Mouse (Mus musculus): Measurements from ENCODE around the gene Manba. TPM values are rescaled to one million over a fixed set of nuclear protein-coding genes. Genes with fewer than 3 reads are reported as not detected.
"Not testable (repeated sequence)": the region's sequence is repeated elsewhere in the genome, so short reads cannot be mapped to it uniquely, and the experiment has no call there.

The Manba gene
- polyA plus RNA-seq, 1 experiment from 2014 or later = 3.7 TPM

DNA sequence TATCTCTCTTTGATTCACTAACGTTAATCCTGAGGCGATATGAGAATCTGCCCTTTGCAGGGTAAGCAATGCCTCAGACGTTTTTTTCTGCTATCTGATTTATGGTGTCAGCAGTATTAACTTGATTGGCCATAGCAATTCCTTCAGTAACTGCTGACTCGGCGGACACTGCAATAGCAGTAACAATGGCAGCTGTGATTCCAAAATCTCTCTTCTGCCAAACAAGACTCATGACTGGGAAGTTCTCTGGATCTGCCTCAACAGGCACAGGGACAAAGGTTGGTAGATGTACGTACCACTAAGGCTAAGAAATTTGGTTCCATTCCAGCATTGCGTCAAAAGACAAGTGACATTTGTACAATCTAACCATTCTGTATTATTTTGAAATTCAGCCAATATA is 7.9 kb downstream of the Manba start:
- not testable (repeated sequence) for H3K27ac ChIP-seq (ENCODE audit: low read depth, low read length); H3K9me3 ChIP-seq (ENCODE audit: control insufficient read depth, low read length); DNase-seq (ENCODE audit: low spot score); H3K36me3 ChIP-seq (ENCODE audit: control insufficient read depth, insufficient read depth, low read length); ATAC-seq (ENCODE audit: low FRiP score); H3K4me1 ChIP-seq (replicated peaks; ENCODE audit: control insufficient read depth, insufficient read depth, low read length); H3K9ac ChIP-seq (ENCODE audit: low read depth, low read length); H3K4me3 ChIP-seq (ENCODE audit: low read depth, low read length); H3K4me2 ChIP-seq (replicated peaks; ENCODE audit: low read depth, low read length); H3K27me3 ChIP-seq (ENCODE audit: control insufficient read depth, insufficient read depth, low read length)
- WGBS = 91% methylated on average over 7 of the region's 7 CpGs

DNA sequence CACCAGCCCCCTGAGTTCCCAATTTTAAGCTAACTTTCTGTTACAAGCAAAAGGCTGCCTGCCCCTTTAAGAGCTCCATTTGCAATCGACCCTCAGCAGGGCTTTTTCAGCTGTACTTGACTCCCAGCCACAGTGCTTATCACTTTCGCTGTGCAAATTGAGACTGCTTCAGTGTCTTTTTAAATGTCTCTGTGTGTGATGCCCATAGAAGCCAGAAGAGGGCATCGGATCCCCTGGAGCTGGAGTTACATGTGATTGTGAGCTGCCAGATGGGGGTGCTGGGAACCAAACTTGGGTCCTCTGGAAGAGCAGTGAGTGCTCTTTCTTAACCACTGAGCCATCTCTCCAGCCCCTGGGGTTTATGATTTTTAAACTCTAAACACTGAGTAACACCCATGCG is 12.5 kb downstream of the Manba start:
- not testable (repeated sequence) for H3K9me3 ChIP-seq (ENCODE audit: control insufficient read depth, low read length); H3K4me2 ChIP-seq (replicated peaks; ENCODE audit: low read depth, low read length); H3K27ac ChIP-seq (ENCODE audit: low read depth, low read length); DNase-seq (ENCODE audit: low spot score); H3K27me3 ChIP-seq (ENCODE audit: control insufficient read depth, insufficient read depth, low read length); ATAC-seq (ENCODE audit: low FRiP score); H3K36me3 ChIP-seq (ENCODE audit: control insufficient read depth, insufficient read depth, low read length); H3K4me1 ChIP-seq (replicated peaks; ENCODE audit: control insufficient read depth, insufficient read depth, low read length); H3K9ac ChIP-seq (ENCODE audit: low read depth, low read length); H3K4me3 ChIP-seq (ENCODE audit: low read depth, low read length)
- 91% methylated on average over 4 of the region's 4 CpGs for WGBS

DNA sequence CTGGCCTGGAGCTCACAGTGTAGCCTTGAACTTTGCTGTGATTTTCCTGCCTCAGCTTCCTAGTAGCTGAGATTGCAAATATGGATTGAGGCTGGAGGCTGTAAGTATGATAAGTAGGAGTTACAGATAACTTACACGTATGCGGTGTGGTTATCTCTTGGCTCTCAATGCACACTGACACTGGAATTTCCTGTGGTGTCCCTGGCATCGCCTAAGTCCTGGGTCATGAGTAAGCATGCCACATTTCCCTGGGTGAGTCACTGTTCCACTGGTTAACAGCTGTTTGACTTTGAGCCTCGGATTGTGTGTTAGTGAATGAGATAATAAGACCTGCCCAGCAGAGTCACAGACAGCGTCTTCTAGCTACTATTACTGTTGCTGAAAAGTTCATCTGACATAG is 13.5 kb downstream of the Manba start:
- no peak overlapping the region for H3K4me3 ChIP-seq (ENCODE audit: low read depth, low read length)
- no peaks in the 10 kb centered on the region for H3K9me3 ChIP-seq (ENCODE audit: control insufficient read depth, low read length)
- DNase-seq (ENCODE audit: low spot score) (no peak), ATAC-seq (ENCODE audit: low FRiP score) (no peak)
- no peaks in the 10 kb centered on the region for H3K36me3 ChIP-seq (ENCODE audit: control insufficient read depth, insufficient read depth, low read length)
- no peak overlapping the region for H3K9ac ChIP-seq (ENCODE audit: low read depth, low read length)
- H3K27me3 ChIP-seq (ENCODE audit: control insufficient read depth, insufficient read depth, low read length) = no peaks in the 10 kb centered on the region
- no peaks in the 10 kb centered on the region for H3K4me1 ChIP-seq (replicated peaks; ENCODE audit: control insufficient read depth, insufficient read depth, low read length)
- H3K27ac ChIP-seq (ENCODE audit: low read depth, low read length) = no peak overlapping the region
- 93% methylated on average over 5 of the region's 5 CpGs for WGBS
- no peak overlapping the region for H3K4me2 ChIP-seq (replicated peaks; ENCODE audit: low read depth, low read length)

DNA sequence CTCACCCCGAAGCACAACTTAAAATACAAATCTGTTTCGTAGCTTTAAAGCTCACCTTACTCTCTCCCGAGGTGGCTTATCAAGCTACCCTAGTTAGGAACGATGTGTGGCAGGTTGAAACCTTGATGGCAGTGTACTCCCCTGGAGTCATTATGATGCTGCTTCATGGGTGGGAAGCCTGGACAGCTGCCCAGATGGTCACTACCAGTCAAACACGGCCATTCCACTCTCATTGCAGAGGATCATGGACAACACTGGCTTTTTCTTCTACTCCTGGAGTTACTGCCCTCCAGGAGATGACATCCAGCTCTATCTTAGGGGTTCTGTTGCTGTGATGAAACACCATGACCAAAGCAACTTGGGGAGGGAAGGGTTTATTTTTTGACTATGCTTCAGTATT is 17.7 kb downstream of the Manba start:
- ATAC-seq (ENCODE audit: low FRiP score) (no peak), DNase-seq (ENCODE audit: low spot score) (no peak)
- 91% methylated on average over 5 of the region's 5 CpGs for WGBS
- no peaks in the 10 kb centered on the region for H3K9me3 ChIP-seq (ENCODE audit: control insufficient read depth, low read length)
- H3K9ac ChIP-seq (ENCODE audit: low read depth, low read length) = no peak overlapping the region
- no peak overlapping the region for H3K4me3 ChIP-seq (ENCODE audit: low read depth, low read length)
- H3K36me3 ChIP-seq (ENCODE audit: control insufficient read depth, insufficient read depth, low read length) = no peaks in the 10 kb centered on the region
- H3K4me2 ChIP-seq (replicated peaks; ENCODE audit: low read depth, low read length) = no peak overlapping the region
- no peaks in the 10 kb centered on the region for H3K4me1 ChIP-seq (replicated peaks; ENCODE audit: control insufficient read depth, insufficient read depth, low read length)
- no peaks in the 10 kb centered on the region for H3K27me3 ChIP-seq (ENCODE audit: control insufficient read depth, insufficient read depth, low read length)
- no peak overlapping the region for H3K27ac ChIP-seq (ENCODE audit: low read depth, low read length)

DNA sequence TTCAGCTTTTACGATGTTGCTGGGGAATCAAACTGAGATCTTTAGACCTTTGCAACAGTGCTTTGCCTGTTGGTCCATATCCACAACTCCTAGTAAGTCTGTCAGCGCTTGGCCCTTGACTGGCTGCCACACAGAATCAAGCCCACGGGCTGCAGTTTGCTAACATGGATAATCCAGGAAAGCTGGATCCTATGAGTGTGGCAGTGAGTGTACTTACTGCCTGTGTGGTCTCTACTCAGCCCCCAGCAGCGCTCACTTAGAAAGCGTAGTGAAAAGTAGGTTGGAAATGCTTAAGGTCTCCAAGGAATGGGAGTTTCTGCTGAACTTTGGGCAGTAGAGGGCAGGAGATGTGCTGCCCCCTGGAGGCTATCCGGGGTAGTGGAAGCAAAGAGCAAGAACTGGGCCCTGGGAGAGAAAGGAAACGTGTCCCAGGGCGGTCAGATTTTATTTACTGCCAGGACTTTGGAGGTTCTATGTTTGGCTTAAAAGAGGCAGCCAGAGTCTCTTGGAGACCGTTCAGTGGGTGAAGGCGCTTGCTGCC is 20.0 kb downstream of the Manba start:
- Histone ChIP-seq H3K4me3 (ENCODE audit: low read depth, low read length) (no peak overlapping the region), H3K4me1 (replicated peaks; ENCODE audit: control insufficient read depth, insufficient read depth, low read length) (no peaks in the 10 kb centered on the region), H3K27me3 (ENCODE audit: control insufficient read depth, insufficient read depth, low read length) (no peaks in the 10 kb centered on the region), H3K36me3 (ENCODE audit: control insufficient read depth, insufficient read depth, low read length) (no peaks in the 10 kb centered on the region), H3K27ac (ENCODE audit: low read depth, low read length) (no peak overlapping the region), H3K9ac (ENCODE audit: low read depth, low read length) (no peak overlapping the region), H3K9me3 (ENCODE audit: control insufficient read depth, low read length) (no peaks in the 10 kb centered on the region), H3K4me2 (replicated peaks; ENCODE audit: low read depth, low read length) (no peak overlapping the region)
- WGBS = 59% methylated on average over 10 of the region's 10 CpGs
- DNase-seq (ENCODE audit: low spot score) (peak; percentile 48), ATAC-seq (ENCODE audit: low FRiP score) (no peak)

DNA sequence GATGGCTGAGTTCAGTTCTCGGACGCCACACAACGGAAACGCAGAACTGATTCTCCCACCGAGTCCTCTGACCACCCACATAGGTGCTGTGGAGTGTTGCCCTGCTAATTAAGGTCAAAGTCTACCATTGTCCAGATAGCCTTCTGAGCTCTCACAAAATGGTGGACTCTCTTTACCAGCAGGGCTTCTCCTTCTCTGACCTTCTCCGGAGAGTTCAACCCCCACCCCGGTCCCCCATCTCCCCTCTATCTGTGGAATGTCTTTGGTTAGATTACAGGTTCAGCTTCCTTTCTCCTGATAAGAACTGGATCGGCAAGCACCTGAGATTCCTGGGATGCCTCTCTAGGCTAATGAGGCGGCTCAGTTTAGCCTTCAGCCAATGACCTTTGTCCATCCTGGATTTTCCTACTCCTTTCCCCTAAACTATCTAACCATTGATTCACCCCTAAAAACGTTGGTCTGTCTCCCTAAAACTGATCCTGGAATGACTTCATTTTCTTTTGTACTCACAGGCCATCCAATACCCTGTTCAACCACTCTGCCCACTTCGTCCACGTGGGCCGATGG is 20.6 kb downstream of the Manba start:
- H3K4me3 ChIP-seq (ENCODE audit: low read depth, low read length) = no peak overlapping the region
- H3K9me3 ChIP-seq (ENCODE audit: control insufficient read depth, low read length) = no peaks in the 10 kb centered on the region
- H3K9ac ChIP-seq (ENCODE audit: low read depth, low read length) = no peak overlapping the region
- H3K27ac ChIP-seq (ENCODE audit: low read depth, low read length) = no peak overlapping the region
- WGBS = 88% methylated on average over 13 of the region's 13 CpGs
- no peaks in the 10 kb centered on the region for H3K36me3 ChIP-seq (ENCODE audit: control insufficient read depth, insufficient read depth, low read length)
- H3K4me2 ChIP-seq (replicated peaks; ENCODE audit: low read depth, low read length) = no peak overlapping the region
- H3K4me1 ChIP-seq (replicated peaks; ENCODE audit: control insufficient read depth, insufficient read depth, low read length) = no peaks in the 10 kb centered on the region
- DNase-seq (ENCODE audit: low spot score) = no peak
- no peaks in the 10 kb centered on the region for H3K27me3 ChIP-seq (ENCODE audit: control insufficient read depth, insufficient read depth, low read length)
- ATAC-seq (ENCODE audit: low FRiP score) = no peak

DNA sequence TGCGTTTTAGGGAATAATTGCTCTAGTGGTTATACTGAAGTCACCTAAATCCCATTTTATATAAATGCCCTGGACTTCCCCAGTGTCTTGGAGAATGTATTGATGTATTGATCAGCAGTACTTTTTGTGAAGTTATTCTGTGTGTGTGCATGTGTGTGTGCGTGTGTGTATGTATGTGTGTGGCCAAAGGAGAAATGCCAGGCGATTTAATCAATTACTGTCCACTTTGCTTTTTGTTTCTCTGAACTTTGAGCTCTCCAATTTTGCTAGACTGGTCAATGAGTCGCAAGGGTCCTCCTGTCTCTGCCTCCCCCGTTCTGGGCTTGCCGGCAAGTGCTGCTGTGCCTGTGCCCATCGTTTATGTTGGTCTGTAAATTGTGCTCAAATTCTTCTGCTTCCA is 22.1 kb downstream of the Manba start:
- DNase-seq (ENCODE audit: low spot score) = no peak
- Histone ChIP-seq H3K4me1 (replicated peaks; ENCODE audit: control insufficient read depth, insufficient read depth, low read length) (no peaks in the 10 kb centered on the region), H3K27ac (ENCODE audit: low read depth, low read length) (no peak overlapping the region), H3K9ac (ENCODE audit: low read depth, low read length) (no peak overlapping the region), H3K36me3 (ENCODE audit: control insufficient read depth, insufficient read depth, low read length) (no peaks in the 10 kb centered on the region), H3K27me3 (ENCODE audit: control insufficient read depth, insufficient read depth, low read length) (no peaks in the 10 kb centered on the region), H3K4me3 (ENCODE audit: low read depth, low read length) (no peak overlapping the region), H3K9me3 (ENCODE audit: control insufficient read depth, low read length) (no peaks in the 10 kb centered on the region), H3K4me2 (replicated peaks; ENCODE audit: low read depth, low read length) (no peak overlapping the region)
- ATAC-seq (ENCODE audit: low FRiP score) = no peak
- WGBS = 93% methylated on average over 7 of the region's 7 CpGs

DNA sequence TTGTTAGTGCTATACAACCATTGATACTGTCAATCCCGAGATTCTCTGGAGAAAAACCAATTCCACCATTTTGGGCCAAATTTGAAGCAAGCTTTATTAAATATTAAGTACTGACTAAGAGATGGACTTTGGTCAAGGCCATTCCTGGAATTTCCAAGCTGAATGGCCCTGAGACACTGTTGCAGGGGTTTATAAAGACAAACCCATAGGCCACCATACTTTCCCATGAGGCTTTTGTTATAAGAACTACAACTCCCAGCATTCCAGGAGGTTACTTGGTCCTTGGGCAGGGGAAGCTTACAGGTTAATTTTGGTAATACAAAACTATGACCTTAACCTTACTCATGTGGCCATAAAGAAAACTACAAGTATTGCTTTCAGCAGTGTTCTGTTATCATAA is 22.8 kb downstream of the Manba start:
- H3K36me3 ChIP-seq (ENCODE audit: control insufficient read depth, insufficient read depth, low read length) = no peaks in the 10 kb centered on the region
- no peak overlapping the region for H3K4me3 ChIP-seq (ENCODE audit: low read depth, low read length)
- ATAC-seq (ENCODE audit: low FRiP score) (no peak), DNase-seq (ENCODE audit: low spot score) (no peak)
- no peaks in the 10 kb centered on the region for H3K9me3 ChIP-seq (ENCODE audit: control insufficient read depth, low read length)
- no peaks in the 10 kb centered on the region for H3K4me1 ChIP-seq (replicated peaks; ENCODE audit: control insufficient read depth, insufficient read depth, low read length)
- no peaks in the 10 kb centered on the region for H3K27me3 ChIP-seq (ENCODE audit: control insufficient read depth, insufficient read depth, low read length)
- H3K4me2 ChIP-seq (replicated peaks; ENCODE audit: low read depth, low read length) = no peak overlapping the region
- 89% methylated on average over 1 of the region's 1 CpGs for WGBS
- no peak overlapping the region for H3K27ac ChIP-seq (ENCODE audit: low read depth, low read length)
- no peak overlapping the region for H3K9ac ChIP-seq (ENCODE audit: low read depth, low read length)

DNA sequence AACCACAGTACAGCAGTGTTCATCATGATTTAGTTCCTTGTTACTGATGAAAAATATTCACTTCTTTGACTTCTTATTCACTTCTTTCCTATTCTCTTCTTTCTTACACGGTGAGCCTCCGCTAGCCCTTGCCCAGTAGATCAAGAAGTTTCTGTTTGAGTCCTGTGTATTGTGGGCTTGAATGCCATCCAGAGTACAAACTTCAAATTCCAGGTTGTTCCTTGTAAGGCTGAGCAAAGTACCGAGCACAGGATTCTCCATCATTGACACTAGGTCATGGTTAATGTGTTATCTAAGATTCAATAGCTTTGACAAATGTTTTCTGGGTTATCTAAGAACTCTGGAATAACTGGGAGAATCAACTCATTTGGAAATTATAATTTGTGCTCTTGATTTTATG is 25.0 kb downstream of the Manba start:
- no peaks in the 10 kb centered on the region for H3K36me3 ChIP-seq (ENCODE audit: control insufficient read depth, insufficient read depth, low read length)
- H3K4me2 ChIP-seq (replicated peaks; ENCODE audit: low read depth, low read length) = no peak overlapping the region
- H3K9ac ChIP-seq (ENCODE audit: low read depth, low read length) = no peak overlapping the region
- H3K4me1 ChIP-seq (replicated peaks; ENCODE audit: control insufficient read depth, insufficient read depth, low read length) = no peaks in the 10 kb centered on the region
- H3K4me3 ChIP-seq (ENCODE audit: low read depth, low read length) = no peak overlapping the region
- H3K27ac ChIP-seq (ENCODE audit: low read depth, low read length) = no peak overlapping the region
- WGBS = 88% methylated on average over 3 of the region's 3 CpGs
- no peaks in the 10 kb centered on the region for H3K9me3 ChIP-seq (ENCODE audit: control insufficient read depth, low read length)
- DNase-seq (ENCODE audit: low spot score) = no peak
- no peak for ATAC-seq (ENCODE audit: low FRiP score)
- H3K27me3 ChIP-seq (ENCODE audit: control insufficient read depth, insufficient read depth, low read length) = no peaks in the 10 kb centered on the region

Data from hindbrain, embryonic 11.5 days (tissue).